Mouse (Mus musculus) induced T-regulatory cell, adult 2 months (primary cell): ENCODE results near the gene Tshz2.
A peak's percentile ranks its signal among the peaks of the same experiment; 100 is the strongest.
"Not testable (repeated sequence)": the region's sequence is repeated elsewhere in the genome, so short reads cannot be mapped to it uniquely, and the experiment has no call there.

Experiments used
- DNase-seq: peaks from one replicate; pipeline ENCODE4 v3.0.0-alpha.2; 2012; ENCODE audit warnings: low read depth

Tshz2 gene

GRCm38 (mm10) chr2:169758120-169758519, 125.3 kb downstream of the Tshz2 start:
- no peak for DNase-seq

DNA sequence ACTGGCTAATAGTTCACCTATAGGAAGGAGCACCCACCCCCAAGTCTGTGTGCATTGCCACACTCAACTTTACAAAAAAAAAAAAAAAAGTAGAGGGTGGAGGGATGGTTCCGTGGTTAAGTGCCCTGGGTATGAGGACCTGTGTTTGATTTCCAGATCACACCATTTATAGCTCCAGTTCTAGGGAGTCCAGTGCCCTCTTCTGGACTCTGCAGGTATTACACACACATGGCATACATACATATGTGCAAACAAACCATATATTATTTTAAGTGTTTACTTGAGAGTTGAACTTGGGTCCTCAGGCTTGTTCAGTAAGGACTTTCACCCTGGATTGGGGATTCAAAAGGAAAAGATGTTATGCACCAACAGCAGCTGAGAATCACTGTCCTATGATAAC, 127.3 kb downstream of the Tshz2 start:
- peak; percentile 22 for DNase-seq

DNA sequence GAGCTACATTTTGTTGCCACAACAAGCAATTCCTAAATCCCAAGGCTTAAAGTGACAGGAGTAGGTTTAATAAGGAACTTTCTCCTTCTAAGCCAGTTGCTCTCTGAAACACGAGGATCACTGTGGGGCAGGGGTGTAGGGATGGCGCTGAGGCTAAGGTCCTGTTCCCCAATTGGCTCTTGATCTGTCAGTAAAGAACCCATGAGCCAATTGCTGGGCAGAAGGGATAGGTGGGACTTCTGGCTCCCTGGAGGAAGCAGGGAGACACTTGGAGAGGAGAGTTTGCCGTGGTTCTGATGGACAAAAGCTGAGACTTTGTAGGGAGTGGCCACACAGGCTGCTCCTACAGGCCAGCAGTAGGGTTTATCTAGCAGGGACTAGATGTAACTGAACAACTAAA, 128.9 kb downstream of the Tshz2 start:
- DNase-seq, result no peak

DNA sequence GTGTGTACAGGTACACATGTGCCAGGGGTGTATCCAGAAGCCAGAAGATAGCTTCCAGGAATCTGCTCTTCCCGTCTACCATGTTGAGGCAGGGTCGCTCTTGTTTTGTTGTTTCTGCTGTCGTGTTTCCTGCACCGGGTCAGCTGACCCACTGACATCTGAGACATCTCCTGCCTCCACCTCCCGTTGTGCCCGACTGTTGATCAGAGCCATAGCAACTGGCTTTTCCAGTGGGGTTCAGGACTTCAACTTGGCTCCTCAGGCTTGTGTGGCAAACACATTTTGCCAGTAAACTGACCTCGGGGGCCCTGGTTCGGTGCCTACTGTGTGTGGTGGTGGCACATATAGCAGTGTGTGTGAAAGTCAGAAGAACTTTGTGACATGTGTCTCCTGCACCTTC, 129.5 kb downstream of the Tshz2 start:
- DNase-seq, result no peak

DNA sequence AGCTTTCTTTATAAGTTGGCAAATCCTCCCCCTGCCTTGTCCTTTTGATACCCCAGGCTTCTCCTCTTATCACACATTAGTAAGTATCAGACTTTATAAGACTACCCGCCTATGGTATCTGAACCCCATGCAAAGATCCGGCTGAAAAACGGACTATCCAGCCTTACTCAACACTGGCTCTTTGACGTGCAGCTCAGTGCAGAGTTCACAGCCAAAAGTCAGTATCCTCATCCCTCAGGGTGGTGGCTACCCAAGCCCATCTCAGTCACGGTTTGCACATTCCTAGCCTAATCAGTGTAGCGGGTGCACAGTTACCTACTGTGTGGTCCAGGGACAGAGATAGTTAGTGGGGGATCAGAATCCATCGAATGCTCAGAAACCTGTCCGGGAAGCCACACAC, 130.9 kb downstream of the Tshz2 start:
- no peak for DNase-seq

- no peak for DNase-seq
Measured at GRCm38 (mm10) chr2:169766247-169766646, 133.4 kb downstream of the Tshz2 start.

DNA sequence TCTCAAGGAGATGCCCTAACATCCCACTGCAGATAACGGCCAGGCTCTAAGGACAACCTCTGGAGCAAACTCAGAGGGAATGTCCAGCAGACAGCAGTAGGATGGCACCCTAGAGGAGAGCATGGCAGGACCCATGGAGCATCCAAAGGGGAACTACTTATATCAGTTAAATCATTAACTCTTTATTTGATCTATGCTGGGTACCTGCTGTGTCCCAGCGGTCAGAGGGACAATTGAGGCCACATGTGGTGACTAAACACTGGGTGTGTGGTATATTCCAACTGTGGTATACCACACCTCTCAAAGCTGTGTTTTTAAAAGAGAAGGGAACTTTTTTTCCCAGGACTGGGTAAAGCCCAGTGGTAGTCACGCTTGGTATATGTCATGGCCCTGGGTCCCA, 134.5 kb downstream of the Tshz2 start:
- DNase-seq, result no peak

DNA sequence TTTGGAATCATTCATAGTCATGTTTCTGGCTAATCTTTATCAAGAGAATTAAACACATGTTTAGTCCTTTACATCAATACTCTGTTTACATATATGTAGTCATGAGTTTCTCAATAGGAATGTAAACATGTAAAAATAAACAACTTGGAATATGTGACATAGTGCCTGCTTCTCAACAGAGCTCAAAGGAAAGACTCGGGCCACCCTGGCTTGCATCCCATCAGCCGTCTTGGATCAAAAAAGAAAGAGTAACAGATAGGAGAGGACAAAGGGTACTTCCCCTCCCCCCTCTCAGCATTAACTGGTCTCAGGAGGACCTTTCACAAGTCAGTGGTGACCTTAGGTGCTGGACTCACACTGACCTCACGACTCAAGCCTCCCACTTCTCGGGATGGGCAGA, 142.3 kb downstream of the Tshz2 start:
- DNase-seq, result no peak

DNA sequence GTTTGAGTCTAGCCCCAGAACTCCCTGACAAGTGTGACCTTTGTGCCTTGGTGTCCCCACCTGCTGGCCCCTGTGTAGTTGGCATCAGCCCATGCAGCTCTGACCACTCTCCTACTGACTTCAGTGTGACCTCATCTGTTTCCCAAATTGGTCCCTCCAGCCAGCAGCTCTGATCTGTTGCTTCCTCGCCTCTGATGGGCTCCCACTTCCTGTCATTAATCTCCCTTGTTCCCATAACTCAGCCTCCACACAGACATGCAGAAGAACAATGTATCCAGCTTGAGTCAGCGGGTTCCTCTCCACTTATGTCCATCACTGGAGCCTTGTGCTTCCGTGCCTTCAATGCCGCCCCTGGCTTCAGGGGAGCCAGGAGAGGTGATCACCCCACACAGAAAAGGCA, 144.4 kb downstream of the Tshz2 start:
- DNase-seq, result no peak

DNA sequence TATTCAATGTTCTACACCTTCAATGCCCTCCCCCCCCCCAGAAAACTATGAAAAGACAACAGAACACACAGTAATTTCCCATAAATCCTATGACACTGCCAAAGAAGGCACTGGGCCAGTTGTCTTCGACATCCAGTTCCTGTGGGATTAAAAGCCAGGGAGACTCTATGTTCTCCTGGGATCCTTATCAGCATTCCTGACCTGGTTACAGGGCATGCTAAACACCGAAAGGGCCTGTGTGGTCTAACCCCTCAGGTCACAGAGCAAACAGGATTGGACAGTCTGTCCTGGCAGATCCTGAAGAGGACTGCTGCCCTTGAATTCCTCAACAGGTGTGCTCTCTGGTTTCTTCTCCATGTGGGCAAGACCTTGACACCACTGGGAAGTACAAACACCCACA, 145.0 kb downstream of the Tshz2 start:
- DNase-seq, result no peak

- DNase-seq, result peak; percentile 63
Measured at GRCm38 (mm10) chr2:169778740-169779345, 146.0 kb downstream of the Tshz2 start.

DNA sequence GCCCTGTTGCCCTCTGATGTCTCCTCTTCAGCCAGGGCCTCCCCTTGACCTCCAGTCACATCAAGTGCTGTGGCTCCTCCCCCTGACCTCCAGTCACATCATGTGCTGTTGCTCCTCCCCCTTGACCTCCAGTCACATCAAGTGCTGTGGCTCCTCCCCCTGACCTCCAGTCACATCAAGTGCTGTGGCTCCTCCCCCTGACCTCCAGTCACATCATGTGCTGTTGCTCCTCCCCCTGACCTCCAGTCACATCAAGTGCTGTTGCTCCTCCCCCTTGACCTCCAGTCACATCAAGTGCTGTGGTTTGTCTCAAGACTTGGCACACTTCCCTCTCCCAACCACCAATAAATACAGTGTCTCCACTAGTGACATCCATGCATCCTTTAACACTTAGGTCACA, 148.9 kb downstream of the Tshz2 start:
- not testable (repeated sequence) for DNase-seq

GRCm38 (mm10) chr2:169782874-169783680, 150.3 kb downstream of the Tshz2 start:
- no peak for DNase-seq

DNA sequence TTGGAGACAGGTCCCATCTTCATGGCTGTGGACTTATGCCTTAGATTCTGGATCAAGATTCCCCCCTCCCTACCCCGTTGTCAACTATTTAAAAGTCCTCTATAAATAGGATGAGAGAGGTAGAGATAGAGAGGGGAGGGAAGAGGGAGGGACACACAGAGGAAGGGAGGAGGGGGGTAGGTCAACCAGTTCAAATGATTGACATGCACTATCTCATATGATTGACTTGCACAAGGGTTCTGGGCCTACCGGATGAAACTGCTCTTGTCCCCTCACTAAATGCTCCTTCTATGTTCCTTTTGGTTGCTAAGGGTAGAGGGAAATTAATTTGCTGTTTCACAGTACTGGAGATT, 150.8 kb downstream of the Tshz2 start:
- DNase-seq, result no peak

DNA sequence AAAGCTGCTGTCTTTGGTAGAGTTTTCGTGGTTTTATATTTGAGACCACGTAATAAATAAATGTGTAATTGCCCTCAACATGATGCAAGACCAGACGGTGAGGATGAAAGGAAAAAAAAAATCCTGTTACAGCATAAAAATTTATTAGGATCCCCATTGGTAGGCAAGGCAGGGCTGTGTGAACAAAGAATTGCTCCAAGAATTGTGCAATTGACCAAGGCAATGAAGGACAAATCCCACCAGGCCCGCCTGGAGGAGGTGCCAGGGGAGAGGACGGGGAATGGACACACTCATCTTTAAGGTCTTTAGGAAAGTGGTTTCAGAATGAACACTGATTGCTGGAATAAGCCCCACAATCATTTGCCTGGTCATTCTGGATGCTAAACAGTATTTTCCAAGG, 154.6 kb downstream of the Tshz2 start:
- DNase-seq, result no peak

- DNase-seq, result no peak
Measured at GRCm38 (mm10) chr2:169787906-169788305, 155.1 kb downstream of the Tshz2 start.

GRCm38 (mm10) chr2:169790439-169791131, 157.8 kb downstream of the Tshz2 start:
- peak; percentile 52 for DNase-seq

- DNase-seq, result no peak
Measured at GRCm38 (mm10) chr2:169792706-169793105, 159.9 kb downstream of the Tshz2 start.

DNA sequence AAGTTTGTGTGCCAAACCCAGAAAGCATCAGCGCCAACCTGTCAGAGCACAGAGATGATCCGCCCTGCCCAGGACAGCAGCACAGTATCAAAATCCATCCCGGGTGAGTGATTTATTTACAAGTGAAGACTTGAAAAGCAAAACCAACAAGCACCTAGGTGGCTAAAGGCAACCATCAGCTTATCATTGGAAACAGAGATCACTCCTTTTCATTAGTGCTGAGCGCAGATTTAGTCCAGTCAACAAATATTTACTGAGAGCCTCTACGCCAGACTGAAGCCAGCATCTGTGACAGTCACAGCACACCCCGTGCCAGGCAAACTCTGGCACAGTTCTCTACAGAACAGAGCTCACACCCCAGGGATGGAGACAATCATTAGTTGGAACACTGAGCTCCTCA, 169.4 kb downstream of the Tshz2 start:
- no peak for DNase-seq

- DNase-seq, result no peak
Measured at GRCm38 (mm10) chr2:169804380-169804779, 171.6 kb downstream of the Tshz2 start.

DNA sequence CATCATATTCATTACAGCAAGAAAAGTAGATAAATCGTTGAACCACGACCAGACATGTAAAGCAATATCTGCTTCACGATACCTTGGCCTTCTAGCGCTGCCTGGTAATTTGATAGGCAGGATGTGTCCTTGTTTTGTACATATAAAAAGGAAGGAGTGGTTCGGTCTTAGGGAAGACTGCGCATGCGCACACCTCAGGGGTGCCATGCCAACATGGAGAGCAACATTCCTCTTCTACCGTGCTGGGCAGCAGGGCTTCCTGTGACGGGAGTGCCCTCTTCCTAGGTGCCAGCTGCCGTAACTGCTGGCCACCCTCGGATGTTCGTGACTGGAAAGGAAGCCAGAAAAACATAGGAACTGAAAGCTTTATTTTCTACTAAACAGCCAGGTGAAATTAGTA, 172.7 kb downstream of the Tshz2 start:
- no peak for DNase-seq

GRCm38 (mm10) chr2:169811589-169811988, 178.8 kb downstream of the Tshz2 start:
- DNase-seq, result no peak

- DNase-seq, result no peak
Measured at GRCm38 (mm10) chr2:169812055-169812454, 179.2 kb downstream of the Tshz2 start.
